Mouse (Mus musculus): ENCODE results near the gene Arhgap35. TPM values are rescaled to one million over a fixed set of nuclear protein-coding genes. Genes with fewer than 3 reads are reported as not detected.

The Arhgap35 gene
- polyA plus RNA-seq, 1 experiment from 2014 or later, result 3.8 TPM

DNA sequence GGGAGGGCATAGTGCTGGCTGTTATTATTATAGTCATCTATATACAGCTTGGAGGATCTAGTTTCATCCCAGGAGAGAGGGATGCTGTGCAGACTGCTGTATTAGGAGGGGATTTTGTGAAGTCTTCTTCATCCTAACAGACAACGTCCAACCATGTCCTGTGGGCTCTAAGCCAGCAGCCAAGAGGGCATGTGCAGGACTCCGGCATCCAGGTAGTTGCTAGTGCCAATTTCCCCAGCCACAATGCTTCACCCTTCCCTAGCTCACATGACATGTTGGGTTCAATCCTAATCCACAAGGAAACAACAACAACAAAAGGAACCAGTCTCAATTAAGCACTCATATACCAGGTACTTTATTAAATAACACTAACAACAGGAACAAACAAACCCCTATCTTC lies 15.8 kb downstream of the Arhgap35 start:
- WGBS, result 70% methylated on average over 2 of the region's 2 CpGs
- no peaks in the 10 kb centered on the region for H3K27me3 ChIP-seq (ENCODE audit: control insufficient read depth, insufficient read depth, low read length)
- no peak overlapping the region for H3K4me2 ChIP-seq (replicated peaks; ENCODE audit: low read depth)
- no peaks in the 10 kb centered on the region for H3K36me3 ChIP-seq (ENCODE audit: control insufficient read depth, insufficient read depth, low read length)
- ATAC-seq (ENCODE audit: low FRiP score, low TSS enrichment) (no peak), DNase-seq (ENCODE audit: low spot score) (no peak)
- no peak overlapping the region for H3K27ac ChIP-seq (replicated peaks)
- H3K9ac ChIP-seq (ENCODE audit: low read length), result no peak overlapping the region
- H3K4me3 ChIP-seq (ENCODE audit: low read depth, low read length), result no peak overlapping the region
- H3K4me1 ChIP-seq (replicated peaks; ENCODE audit: control insufficient read depth, insufficient read depth), result no peaks in the 10 kb centered on the region
- TF ChIP-seq CTCF (IDR thresholded peaks at IDR 0.05; ENCODE audit: low read depth) (no peak), EP300 (optimal IDR thresholded peaks at IDR 0.05) (no peak)
- no peaks in the 10 kb centered on the region for H3K9me3 ChIP-seq (ENCODE audit: control insufficient read depth, low read length)

DNA sequence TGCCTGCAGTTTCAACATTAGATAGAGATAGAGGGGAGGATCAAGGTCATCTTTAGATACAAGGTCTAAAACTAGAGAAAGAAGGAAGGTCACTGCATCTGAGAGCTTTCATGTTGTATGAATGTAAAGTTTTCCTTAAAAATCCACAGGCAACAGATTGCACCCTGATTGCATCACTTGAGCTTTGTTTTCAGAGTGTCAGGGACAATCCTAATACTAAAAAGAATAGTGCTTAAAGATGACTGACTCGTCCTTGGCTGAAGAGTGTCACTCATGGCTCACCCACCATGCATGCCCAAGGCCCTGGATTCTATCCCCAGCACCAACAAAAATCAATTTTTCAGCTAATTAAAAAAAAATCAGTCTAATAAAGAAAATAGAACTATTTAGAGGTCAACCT lies 23.5 kb downstream of the Arhgap35 start:
- WGBS, result 78% methylated on average over 1 of the region's 1 CpGs
- H3K27me3 ChIP-seq (ENCODE audit: control insufficient read depth, insufficient read depth, low read length), result no peaks in the 10 kb centered on the region
- DNase-seq (ENCODE audit: low spot score) (no peak), ATAC-seq (ENCODE audit: low FRiP score, low TSS enrichment) (no peak)
- no peaks in the 10 kb centered on the region for H3K9me3 ChIP-seq (ENCODE audit: control insufficient read depth, low read length)
- H3K4me3 ChIP-seq (ENCODE audit: low read depth, low read length), result no peak overlapping the region
- no peaks in the 10 kb centered on the region for H3K36me3 ChIP-seq (ENCODE audit: control insufficient read depth, insufficient read depth, low read length)
- no peak overlapping the region for H3K27ac ChIP-seq (replicated peaks)
- no peaks in the 10 kb centered on the region for H3K4me1 ChIP-seq (replicated peaks; ENCODE audit: control insufficient read depth, insufficient read depth)
- H3K9ac ChIP-seq (ENCODE audit: low read length), result no peak overlapping the region
- no peak overlapping the region for H3K4me2 ChIP-seq (replicated peaks; ENCODE audit: low read depth)
- no peak for TF ChIP-seq CTCF (IDR thresholded peaks at IDR 0.05; ENCODE audit: low read depth)
- no peak for TF ChIP-seq EP300 (optimal IDR thresholded peaks at IDR 0.05)

DNA sequence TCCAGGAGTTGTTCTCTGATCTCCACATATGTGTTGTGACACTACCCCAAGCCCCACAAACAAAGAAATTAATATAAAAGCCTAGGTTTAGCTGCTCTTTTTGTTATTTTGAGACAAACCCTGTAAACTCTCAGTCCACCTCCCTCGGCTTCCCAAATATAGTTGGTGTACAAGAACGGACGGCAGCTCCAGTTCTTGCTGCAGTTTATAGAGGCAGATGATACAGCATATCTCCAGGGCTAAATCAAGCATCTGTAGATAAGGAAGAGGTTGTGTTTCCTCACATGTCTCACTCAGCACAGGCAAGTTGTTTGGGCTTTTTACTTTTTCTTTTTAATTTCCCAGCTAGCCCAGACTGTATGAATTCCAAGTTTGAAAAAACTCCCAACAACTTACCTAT lies 27.1 kb downstream of the Arhgap35 start:
- DNase-seq (ENCODE audit: low spot score) (no peak), ATAC-seq (ENCODE audit: low FRiP score, low TSS enrichment) (no peak)
- TF ChIP-seq CTCF (IDR thresholded peaks at IDR 0.05; ENCODE audit: low read depth) (no peak), EP300 (optimal IDR thresholded peaks at IDR 0.05) (no peak)
- Histone ChIP-seq H3K27ac (replicated peaks) (no peak overlapping the region), H3K27me3 (ENCODE audit: control insufficient read depth, insufficient read depth, low read length) (no peaks in the 10 kb centered on the region), H3K4me3 (ENCODE audit: low read depth, low read length) (no peak overlapping the region), H3K4me1 (replicated peaks; ENCODE audit: control insufficient read depth, insufficient read depth) (no peaks in the 10 kb centered on the region), H3K4me2 (replicated peaks; ENCODE audit: low read depth) (no peak overlapping the region), H3K9ac (ENCODE audit: low read length) (no peak overlapping the region), H3K9me3 (ENCODE audit: control insufficient read depth, low read length) (no peaks in the 10 kb centered on the region), H3K36me3 (ENCODE audit: control insufficient read depth, insufficient read depth, low read length) (no peaks in the 10 kb centered on the region)
- 90% methylated on average over 3 of the region's 3 CpGs for WGBS

DNA sequence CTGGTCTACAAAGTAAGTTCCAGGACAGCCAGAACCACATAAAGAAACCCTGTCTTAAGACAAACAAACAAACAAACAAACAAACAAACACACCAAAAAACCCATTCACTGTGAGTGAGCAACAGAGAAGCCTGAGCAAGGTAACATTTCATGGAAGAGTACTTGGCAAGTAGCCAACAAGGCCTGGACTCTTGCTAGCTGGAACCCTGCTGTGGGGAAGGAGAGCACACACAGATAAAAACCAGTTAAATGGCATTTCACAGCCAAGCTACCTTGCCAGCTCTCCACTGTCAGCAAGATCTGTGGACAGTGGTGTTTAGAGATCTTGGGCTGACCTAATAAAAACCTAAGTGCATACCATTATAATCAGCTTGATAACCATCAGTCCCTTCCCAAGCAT lies 30.4 kb downstream of the Arhgap35 start:
- Histone ChIP-seq H3K36me3 (ENCODE audit: control insufficient read depth, insufficient read depth, low read length) (0 out of 2 replicates have a peak, but pooled peaks cover 2% of the 10 kb centered on the region), H3K4me1 (replicated peaks; ENCODE audit: control insufficient read depth, insufficient read depth) (no peaks in the 10 kb centered on the region; the same call in 1 of the 2 replicates), H3K9ac (ENCODE audit: low read length) (no peak overlapping the region), H3K27me3 (ENCODE audit: control insufficient read depth, insufficient read depth, low read length) (no peaks in the 10 kb centered on the region), H3K4me3 (ENCODE audit: low read depth, low read length) (no peak overlapping the region), H3K9me3 (ENCODE audit: control insufficient read depth, low read length) (no peaks in the 10 kb centered on the region), H3K4me2 (replicated peaks; ENCODE audit: low read depth) (no peak overlapping the region), H3K27ac (replicated peaks) (no peak overlapping the region)
- no peak for TF ChIP-seq CTCF (IDR thresholded peaks at IDR 0.05; ENCODE audit: low read depth)
- DNase-seq (ENCODE audit: low spot score) (no peak), ATAC-seq (ENCODE audit: low FRiP score, low TSS enrichment) (no peak)

DNA sequence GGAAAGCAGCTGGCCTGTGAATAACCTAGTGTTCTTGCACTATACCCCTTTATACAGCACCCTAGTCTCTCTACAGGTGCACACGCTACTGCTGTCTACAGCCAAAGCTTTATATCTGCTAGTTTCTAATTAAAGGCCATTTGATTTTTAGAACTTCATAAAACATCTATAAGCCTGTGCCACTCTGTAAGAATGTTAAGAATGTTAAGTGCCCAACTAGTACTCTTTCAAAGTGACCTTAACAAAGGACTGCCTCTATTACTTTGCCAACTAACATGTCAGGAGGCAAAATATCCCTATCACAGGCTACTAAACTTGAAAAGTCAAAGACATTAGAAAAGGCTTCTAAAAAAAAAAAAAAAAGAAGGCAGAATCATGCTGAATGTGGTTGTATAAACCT lies 31.0 kb downstream of the Arhgap35 start:
- no peak overlapping the region for H3K27ac ChIP-seq (replicated peaks)
- H3K27me3 ChIP-seq (ENCODE audit: control insufficient read depth, insufficient read depth, low read length), result no peaks in the 10 kb centered on the region
- H3K4me3 ChIP-seq (ENCODE audit: low read depth, low read length), result no peak overlapping the region
- H3K9me3 ChIP-seq (ENCODE audit: control insufficient read depth, low read length), result no peaks in the 10 kb centered on the region
- no peak overlapping the region for H3K9ac ChIP-seq (ENCODE audit: low read length)
- no peak for TF ChIP-seq CTCF (IDR thresholded peaks at IDR 0.05; ENCODE audit: low read depth)
- TF ChIP-seq EP300 (optimal IDR thresholded peaks at IDR 0.05), result no peak
- DNase-seq (ENCODE audit: low spot score) (no peak), ATAC-seq (ENCODE audit: low FRiP score, low TSS enrichment) (no peak)
- H3K4me2 ChIP-seq (replicated peaks; ENCODE audit: low read depth), result no peak overlapping the region
- 0 out of 2 replicates have a peak, but pooled peaks cover 2% of the 10 kb centered on the region for H3K36me3 ChIP-seq (ENCODE audit: control insufficient read depth, insufficient read depth, low read length)
- 90% methylated on average over 1 of the region's 1 CpGs for WGBS
- H3K4me1 ChIP-seq (replicated peaks; ENCODE audit: control insufficient read depth, insufficient read depth), result no peaks in the 10 kb centered on the region; the same call in 1 of the 2 replicates

DNA sequence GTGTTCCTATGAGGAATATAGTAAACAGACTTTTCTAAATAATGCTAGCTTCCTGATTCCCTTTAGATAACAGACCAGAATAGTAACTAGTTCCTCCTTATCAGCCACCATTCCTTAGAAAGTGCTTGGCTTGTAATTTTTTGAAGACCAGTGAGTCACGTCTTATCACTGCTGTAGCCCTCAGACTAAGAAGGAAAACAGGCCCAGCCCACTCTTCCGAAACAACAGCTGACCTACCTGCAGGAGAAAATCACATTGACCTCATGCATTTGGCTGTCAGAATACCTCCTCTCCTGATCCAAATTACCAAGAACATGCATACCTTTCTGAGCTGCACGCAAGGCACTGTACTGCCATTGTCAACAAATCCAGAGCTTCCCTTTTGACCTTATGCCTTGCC lies 32.5 kb downstream of the Arhgap35 start:
- Histone ChIP-seq H3K4me2 (replicated peaks; ENCODE audit: low read depth) (no peak overlapping the region), H3K9ac (ENCODE audit: low read length) (no peak overlapping the region), H3K9me3 (ENCODE audit: control insufficient read depth, low read length) (no peaks in the 10 kb centered on the region), H3K27me3 (ENCODE audit: control insufficient read depth, insufficient read depth, low read length) (no peaks in the 10 kb centered on the region), H3K36me3 (ENCODE audit: control insufficient read depth, insufficient read depth, low read length) (0 out of 2 replicates have a peak, but pooled peaks cover 2% of the 10 kb centered on the region), H3K4me1 (replicated peaks; ENCODE audit: control insufficient read depth, insufficient read depth) (no peaks in the 10 kb centered on the region; the same call in 1 of the 2 replicates), H3K27ac (replicated peaks) (0 out of 2 replicates have a peak overlapping the region, but pooled peaks have one; percentile 0), H3K4me3 (ENCODE audit: low read depth, low read length) (no peak overlapping the region)
- TF ChIP-seq EP300 (optimal IDR thresholded peaks at IDR 0.05) (no peak), CTCF (IDR thresholded peaks at IDR 0.05; ENCODE audit: low read depth) (no peak)
- peak; percentile 47; the same call in 1 of the 2 replicates for ATAC-seq (ENCODE audit: low FRiP score, low TSS enrichment)
- WGBS, result 48% methylated on average over 3 of the region's 3 CpGs
- DNase-seq (ENCODE audit: low spot score), result no peak

Measured in stomach, postnatal 0 days (tissue).